Mouse (Mus musculus): ENCODE results near the gene Vmn1r17.

DNA sequence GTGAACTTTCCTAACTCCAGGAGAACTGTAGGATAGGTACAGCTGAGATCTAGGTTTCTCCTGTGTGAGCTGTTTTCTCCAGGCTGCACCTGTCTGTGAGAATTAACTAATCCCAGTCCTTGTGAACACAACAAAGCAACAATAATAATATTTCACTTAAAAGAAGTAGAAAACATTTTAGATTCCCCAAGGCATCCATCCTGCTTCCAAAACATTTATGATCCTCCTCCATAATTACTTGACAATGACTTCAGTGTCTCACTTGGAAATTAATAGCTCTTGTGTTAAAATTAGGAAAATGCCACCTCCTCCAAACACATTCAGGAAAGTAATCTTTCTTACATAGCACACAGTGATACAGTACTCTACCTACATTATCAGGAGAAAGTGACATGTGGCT lies 32.2 kb upstream of the Vmn1r17 start, which contains the start of gene Vmn1r18:
- TF ChIP-seq CTCF (IDR thresholded peaks at IDR 0.05; ENCODE audit: borderline replicate concordance, control insufficient read depth, extremely low read depth, insufficient read depth, low read length, poor library complexity): no peak
- no peak for TF ChIP-seq POLR2A (IDR thresholded peaks at IDR 0.05; ENCODE audit: control insufficient read depth, extremely low read depth, insufficient read depth, low read length, poor library complexity)

Data from thymus, adult 2 months (tissue).